Mouse (Mus musculus): ENCODE results near the gene Lrp8. TPM values are rescaled to one million over a fixed set of nuclear protein-coding genes. Genes with fewer than 3 reads are reported as not detected.

Lrp8 gene
- total RNA-seq, 1 experiment from 2014 or later = 10.4 TPM

GRCm38 (mm10) chr4:107837910-107838309, 35.8 kb downstream of the Lrp8 start:
- no peak for ATAC-seq (replicated peaks; ENCODE audit: low read depth, poor library complexity, severe bottlenecking)

DNA sequence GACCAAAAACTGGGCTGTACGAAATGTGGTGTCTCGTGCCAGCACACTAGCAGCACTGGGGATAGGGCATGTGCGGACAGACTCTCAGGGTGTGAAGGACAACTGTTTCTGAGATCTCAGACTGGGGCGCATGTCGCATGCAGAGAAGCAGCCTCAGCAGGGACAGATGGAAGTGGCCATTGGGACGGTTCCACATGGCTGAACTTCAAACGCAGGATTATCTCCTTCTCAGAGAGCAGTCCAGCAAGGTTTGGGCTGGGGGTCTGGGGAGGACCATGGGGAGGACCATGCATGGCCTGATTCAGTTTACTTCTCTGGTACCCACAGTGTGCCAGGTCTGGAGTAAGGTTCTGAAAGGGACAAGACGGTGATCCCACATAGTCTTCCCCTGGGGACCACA, 41.6 kb downstream of the Lrp8 start:
- ATAC-seq (replicated peaks; ENCODE audit: low read depth, poor library complexity, severe bottlenecking) = no peak

DNA sequence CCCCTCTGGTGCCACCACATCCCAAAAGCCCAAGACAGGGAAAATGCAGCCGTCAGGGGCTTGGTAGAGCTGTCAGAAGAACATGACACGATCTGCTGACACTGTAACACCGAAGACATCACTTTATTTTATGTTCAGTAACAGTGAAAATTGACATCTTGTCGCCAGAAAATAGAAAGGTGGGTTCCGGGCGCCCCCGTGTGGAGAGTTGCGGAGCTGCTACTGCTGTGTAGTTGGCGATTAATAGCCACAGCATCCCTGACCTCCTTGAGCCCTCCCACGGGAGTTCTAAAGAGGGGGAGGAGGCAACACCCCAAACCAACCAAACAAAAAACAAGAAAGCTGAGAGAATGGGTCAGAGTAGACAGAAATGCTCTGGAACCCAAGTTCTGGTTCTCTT, 42.9 kb downstream of the Lrp8 start:
- peak; percentile 75 for ATAC-seq (replicated peaks; ENCODE audit: low read depth, poor library complexity, severe bottlenecking)

- ATAC-seq (replicated peaks; ENCODE audit: low read depth, poor library complexity, severe bottlenecking) = no peak
These were observed 44.7 kb downstream of the Lrp8 start for GRCm38 (mm10) chr4:107846795-107847194.

DNA sequence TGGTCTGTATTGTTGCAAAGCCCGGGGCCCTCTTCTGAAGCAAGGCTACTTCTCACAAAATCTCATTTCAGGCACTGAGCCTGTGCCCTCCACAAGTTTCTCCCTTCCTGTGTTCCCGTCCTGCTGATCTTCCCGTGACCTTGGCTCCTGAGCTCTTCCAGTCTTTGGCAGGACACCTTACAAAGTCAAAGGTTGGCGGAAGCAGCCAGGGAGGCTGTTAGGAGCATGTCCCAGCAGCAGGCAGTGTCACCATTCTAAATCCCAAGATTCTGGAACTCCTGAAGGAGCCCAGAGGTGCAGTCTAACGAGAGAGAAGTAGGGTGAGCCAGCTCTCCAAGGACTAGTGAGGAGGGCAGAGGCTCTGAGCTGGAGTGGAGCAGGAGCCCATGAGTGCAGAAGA, 46.5 kb downstream of the Lrp8 start:
- ATAC-seq (replicated peaks; ENCODE audit: low read depth, poor library complexity, severe bottlenecking) = no peak

- ATAC-seq (replicated peaks; ENCODE audit: low read depth, poor library complexity, severe bottlenecking) = no peak
These were observed 47.6 kb downstream of the Lrp8 start for GRCm38 (mm10) chr4:107849621-107850020.

DNA sequence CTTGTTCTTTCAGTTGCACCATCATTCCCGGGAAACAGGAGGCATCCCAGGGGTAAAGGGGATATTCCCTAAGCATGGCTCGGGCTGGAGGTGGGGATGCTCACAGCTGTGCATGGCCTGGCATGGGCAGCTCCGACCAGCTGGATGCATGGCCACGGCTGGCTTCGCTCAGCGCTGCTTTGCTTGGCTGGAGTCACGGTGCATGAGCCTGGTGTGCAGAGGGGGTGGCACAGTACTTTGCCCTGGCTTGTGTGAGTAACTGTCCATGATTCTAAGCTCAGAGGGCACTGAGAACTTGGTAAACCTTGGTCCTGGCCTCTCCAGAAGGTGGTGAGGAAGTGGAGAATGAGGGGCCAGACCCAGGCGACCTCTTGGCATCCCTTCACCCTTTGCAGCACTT, 48.0 kb downstream of the Lrp8 start:
- no peak for ATAC-seq (replicated peaks; ENCODE audit: low read depth, poor library complexity, severe bottlenecking)

DNA sequence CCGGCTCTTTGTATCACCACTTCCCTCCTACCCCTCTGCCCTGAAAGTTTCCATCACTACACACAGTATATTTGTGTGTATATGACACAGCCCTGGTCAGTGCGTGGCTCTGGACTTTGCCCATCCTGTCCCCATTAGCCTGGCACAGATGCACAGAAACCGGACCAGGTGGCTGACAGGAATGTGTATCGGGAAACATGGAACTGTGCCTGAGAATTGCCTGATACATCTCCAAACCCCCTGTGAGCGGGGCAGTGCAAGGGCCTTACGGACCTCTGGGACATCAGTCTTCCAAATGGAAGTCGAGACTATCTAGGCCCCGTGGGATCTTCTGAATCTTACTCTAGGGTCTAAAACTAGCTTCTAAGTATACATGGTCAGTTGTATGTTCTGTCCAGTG, 51.3 kb downstream of the Lrp8 start:
- ATAC-seq (replicated peaks; ENCODE audit: low read depth, poor library complexity, severe bottlenecking) = no peak

DNA sequence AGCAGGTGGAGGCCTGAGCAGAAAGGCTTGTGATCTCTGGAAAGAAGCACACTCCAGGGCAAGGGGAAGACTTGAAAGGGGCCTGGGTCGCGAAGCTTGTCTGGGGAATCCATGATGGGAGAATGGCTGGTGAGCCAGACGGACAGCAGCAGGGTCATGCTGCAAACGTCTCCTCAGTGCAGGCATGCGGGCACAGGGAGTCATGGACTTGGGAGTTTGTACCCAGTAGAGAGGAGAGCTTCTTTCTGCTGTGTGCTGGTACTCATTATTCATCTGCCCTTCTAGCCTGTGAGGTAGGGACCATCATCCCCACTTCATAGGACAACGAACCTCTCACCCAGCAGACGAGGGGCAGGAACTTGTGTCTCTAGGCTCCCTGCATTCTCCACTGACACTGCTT, 51.8 kb downstream of the Lrp8 start:
- ATAC-seq (replicated peaks; ENCODE audit: low read depth, poor library complexity, severe bottlenecking) = no peak

- no peak for ATAC-seq (replicated peaks; ENCODE audit: low read depth, poor library complexity, severe bottlenecking)
These were observed 55.1 kb downstream of the Lrp8 start for GRCm38 (mm10) chr4:107856958-107857686.

DNA sequence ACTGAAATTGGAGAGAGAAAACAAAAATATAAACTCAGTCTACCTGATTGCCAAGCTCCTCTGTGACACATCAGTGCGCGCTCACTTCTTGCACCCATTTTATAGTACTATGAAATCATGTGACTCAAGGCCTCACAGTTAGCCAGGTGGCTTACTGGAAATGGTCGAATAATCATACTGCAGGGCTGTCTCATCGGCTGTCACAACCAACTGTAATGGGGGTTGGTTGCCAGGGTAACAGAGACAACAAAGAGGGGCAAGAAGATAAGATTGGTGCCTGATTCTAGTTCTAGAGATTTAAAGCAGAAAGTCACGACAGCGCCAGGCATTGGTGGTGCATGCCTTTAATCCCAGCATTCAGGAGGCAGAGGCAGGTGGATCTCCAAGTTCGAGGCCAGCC, 56.9 kb downstream of the Lrp8 start:
- no peak for ATAC-seq (replicated peaks; ENCODE audit: low read depth, poor library complexity, severe bottlenecking)

DNA sequence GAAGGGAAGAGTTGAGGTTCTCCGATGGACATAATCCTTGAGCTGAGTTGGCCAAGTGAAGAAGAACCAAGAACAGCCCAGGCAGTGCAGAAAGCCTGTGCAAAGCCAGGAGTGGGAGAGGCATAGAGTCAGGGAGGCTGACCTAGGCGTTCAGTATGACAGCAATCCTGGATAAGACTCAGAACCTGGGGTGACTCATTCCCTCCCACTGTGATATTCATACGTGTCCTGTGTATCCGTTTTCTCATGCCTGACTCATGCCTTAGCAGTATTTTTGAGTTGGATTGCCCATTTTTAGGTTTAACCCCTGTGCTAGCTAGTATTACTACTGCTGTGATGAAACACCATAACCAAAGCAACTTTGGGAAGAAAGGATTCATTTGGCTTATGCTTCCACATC, 62.8 kb downstream of the Lrp8 start:
- ATAC-seq (replicated peaks; ENCODE audit: low read depth, poor library complexity, severe bottlenecking) = no peak

DNA sequence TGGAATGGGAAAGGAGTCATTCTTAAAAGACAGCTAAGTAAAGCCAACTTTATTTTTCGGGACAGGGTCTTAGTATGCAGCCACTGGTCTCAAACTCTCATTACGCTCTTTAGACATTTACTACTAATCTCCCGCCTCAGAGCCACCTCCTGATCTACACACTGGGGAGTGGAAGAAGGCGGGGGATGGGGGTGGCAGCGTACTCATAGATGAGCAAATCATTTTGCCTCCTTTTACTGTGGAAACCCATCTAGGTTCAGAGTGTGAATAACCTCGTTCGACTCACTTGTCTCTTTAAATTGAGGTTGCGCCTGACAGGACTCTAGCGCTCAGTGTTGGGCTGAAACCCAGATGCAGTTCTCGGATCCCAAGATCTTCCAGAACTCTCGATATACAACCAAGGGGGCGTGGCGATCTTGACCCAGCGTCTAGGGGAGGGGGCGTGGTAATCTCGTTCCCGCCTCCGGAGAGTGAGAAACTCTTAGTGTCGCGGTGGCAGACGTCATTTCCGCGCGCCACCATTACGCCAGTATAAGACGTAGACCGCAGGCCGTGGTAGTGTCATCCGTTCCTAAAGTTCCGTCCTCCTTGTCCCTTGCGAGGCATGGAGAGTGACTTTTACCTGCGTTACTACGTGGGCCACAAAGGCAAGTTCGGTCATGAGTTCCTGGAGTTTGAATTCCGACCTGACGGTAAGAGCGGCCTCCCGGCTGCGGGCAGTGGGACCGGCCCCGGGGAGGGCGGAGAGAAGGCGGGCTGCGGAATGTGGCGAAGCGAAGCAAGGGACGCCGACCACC, 77.4 kb downstream of the Lrp8 start, which contains the start of gene Magoh:
Magoh (plus strand) TSS at position 502 of the 797 bp plus-strand sequence.
- peak; percentile 94 for ATAC-seq (replicated peaks; ENCODE audit: low read depth, poor library complexity, severe bottlenecking)

- ATAC-seq (replicated peaks; ENCODE audit: low read depth, poor library complexity, severe bottlenecking) = no peak
These were observed 79.6 kb downstream of the Lrp8 start for GRCm38 (mm10) chr4:107881631-107882030.

DNA sequence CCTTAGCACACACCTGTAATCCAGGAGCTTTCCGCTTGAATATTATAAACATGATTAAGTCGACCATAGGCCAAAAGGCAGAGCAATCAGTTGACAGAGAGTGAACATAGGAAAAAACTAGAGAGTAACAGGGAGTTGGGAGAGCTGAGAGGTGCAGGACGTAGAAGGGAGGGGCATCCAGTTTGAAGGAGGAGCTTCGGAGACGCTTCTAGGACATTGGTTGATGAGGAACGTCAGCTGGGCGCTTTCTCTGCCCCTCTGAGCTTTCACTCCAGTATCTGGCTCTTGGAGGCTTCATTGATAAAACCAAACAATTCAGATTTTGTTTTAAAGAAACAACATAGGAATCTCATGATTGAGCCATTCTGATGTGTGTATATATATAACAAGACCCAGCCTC, 84.3 kb downstream of the Lrp8 start:
- ATAC-seq (replicated peaks; ENCODE audit: low read depth, poor library complexity, severe bottlenecking) = no peak

- ATAC-seq (replicated peaks; ENCODE audit: low read depth, poor library complexity, severe bottlenecking) = peak; percentile 27
These were observed 87.3 kb downstream of the Lrp8 start for GRCm38 (mm10) chr4:107889385-107889730.

DNA sequence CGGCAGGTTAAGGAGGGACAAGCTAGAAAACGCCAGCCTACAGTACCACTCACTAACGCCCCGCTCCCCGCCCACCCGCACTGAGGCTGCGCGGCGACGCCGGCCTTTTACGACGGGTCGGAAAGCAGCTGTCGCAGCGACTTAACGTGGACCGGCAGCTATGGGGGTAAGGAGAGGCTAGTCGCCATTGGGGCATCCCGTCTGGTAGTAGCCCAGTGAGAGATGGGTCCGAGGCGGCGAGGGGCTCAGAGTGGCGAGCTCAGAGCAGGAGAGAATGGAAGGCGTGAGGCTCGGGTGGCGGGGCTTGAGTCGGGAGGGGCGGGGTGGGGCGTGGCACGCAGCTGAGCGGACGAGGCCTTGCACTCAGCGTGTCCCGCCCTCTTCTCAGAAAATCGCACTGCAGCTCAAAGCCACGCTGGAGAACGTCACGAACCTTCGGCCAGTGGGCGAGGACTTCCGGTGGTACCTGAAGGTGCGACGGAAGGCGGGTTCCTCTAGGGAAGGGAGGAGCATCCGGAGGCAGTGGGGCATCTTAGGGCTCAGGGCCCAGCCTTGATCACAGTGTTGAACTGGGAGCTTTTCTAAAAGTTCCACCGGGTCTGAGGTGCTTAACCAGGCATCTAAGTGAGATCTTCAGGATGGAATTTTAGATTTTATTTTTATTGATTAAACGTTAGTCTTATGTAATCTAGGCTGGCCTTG, 87.8 kb downstream of the Lrp8 start, which contains the start of gene 0610037L13Rik:
0610037L13Rik (plus strand) TSS at position 83 of the 702 bp plus-strand sequence.
- ATAC-seq (replicated peaks; ENCODE audit: low read depth, poor library complexity, severe bottlenecking) = peak; percentile 92

GRCm38 (mm10) chr4:107892663-107893062, 90.6 kb downstream of the Lrp8 start:
- ATAC-seq (replicated peaks; ENCODE audit: low read depth, poor library complexity, severe bottlenecking) = no peak

- ATAC-seq (replicated peaks; ENCODE audit: low read depth, poor library complexity, severe bottlenecking) = no peak
These were observed 97.3 kb downstream of the Lrp8 start for GRCm38 (mm10) chr4:107899211-107899927.

DNA sequence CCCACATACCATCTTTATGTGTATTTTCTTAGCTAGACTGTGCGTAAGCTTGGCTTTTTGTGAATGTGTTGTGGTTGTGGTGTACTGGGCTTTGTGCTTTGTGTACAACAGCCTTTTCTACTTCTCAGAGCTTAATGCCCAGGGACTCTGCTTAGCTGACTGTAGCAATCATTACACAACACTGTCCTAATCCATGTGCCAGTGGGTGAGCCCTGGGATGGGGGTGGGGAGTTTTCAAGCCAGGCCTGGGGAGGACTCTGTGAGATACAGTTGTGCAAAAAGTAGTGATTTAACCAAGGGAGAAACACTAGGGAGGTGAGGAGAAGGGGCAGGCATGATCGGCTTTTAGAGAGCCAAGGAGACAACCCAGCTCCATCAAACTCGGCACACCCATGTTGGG, 98.1 kb downstream of the Lrp8 start:
- ATAC-seq (replicated peaks; ENCODE audit: low read depth, poor library complexity, severe bottlenecking) = no peak

All from common myeloid progenitor, adult 5-6 weeks (primary cell).